13 mouse cellular contexts compared by ENCODE assay signal in the genomic region with DNA sequence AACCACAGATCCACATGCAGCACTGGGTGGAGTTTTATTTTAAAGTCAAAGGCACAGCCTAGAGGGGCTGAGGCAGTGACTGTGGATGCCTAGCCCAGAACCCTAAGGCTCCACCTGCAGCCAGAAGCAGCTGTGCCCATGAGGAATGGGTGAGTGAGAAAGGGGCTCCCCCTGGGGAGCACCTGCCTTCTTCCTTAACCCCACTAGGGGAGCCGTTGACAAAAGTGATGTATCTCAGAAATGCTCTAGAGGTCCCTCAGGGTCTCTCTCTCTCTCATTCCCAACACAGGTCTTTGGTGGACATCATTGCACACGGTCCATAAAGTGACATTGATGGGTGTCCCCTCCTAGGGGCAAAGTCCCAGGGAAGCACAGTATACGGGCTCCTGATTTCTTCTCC. TPM values are rescaled to one million over a fixed set of nuclear protein-coding genes. Genes with fewer than 3 reads are reported as not detected.
DNase-seq lines count a peak whose midpoint lies in the region; ATAC-seq and TF ChIP-seq lines count a peak whose summit lies in the region.
"Had no signal": no experiment of that assay in that cellular context is flagged by ENCODE, and none has a peak within 500 bp of the region (broad histone marks: within the 10 kb centered on the region; RNA-seq: fewer than 3 reads in every experiment).

No protein-coding gene starts in this region.

- peak; percentile 48 for DNase-seq in kidney, postnatal 0 days (ENCODE audit: low spot score)
- peak; percentile 49 for DNase-seq in ES-CJ7 (ENCODE audit: low read depth, low spot score)
- no peak for DNase-seq in hindbrain, embryonic 14.5 days (ENCODE audit: low spot score)
- DNase-seq in retina, postnatal 1 day: peak; percentile 64
- DNase-seq in adrenal gland, postnatal 4 days (ENCODE audit: low spot score in 2 of 2): no peak
- DNase-seq in gastrocnemius, adult 2 months: no peak
- no peak for DNase-seq in right cerebral cortex, postnatal 14 days
- DNase-seq: cerebellum, adult 11-12 months; lung, adult 2 months had no signal

- 36% methylated on average over 3 of the region's 3 CpGs for WGBS in kidney, postnatal 0 days
- WGBS in kidney, embryonic 14.5 days: 24% methylated on average over 3 of the region's 3 CpGs
- 16% methylated on average over 3 of the region's 3 CpGs for WGBS in hindbrain, embryonic 14.5 days

- intact Hi-C loops in gastrocnemius, adult 2 months (cut with DNase I): no loop called here

- peak; percentile 44 for TF ChIP-seq CTCF in kidney, postnatal 0 days (IDR thresholded peaks at IDR 0.05; ENCODE audit: low read depth)
- TF ChIP-seq CTCF in gastrocnemius, adult 2 months (IDR thresholded peaks at IDR 0.05): no peak

- H3K4me2 ChIP-seq in kidney, postnatal 0 days (ENCODE audit: low read length): no peak overlapping the region
- no peak overlapping the region for H3K4me2 ChIP-seq in kidney, embryonic 14.5 days (replicated peaks; ENCODE audit: low read depth, low read length)
- H3K4me2 ChIP-seq in hindbrain, embryonic 14.5 days (replicated peaks): peak overlapping the region; percentile 52

- no peak overlapping the region for H3K9ac ChIP-seq in kidney, postnatal 0 days (ENCODE audit: low read depth, low read length)
- no peak overlapping the region for H3K9ac ChIP-seq in kidney, embryonic 14.5 days (ENCODE audit: low read depth, low read length)
- H3K9ac ChIP-seq in hindbrain, embryonic 14.5 days: no peak overlapping the region
- H3K9ac ChIP-seq: heart, embryonic 12.5 days had no signal

- peaks cover 9% of the 10 kb centered on the region for H3K27me3 ChIP-seq in kidney, postnatal 0 days (ENCODE audit: insufficient read depth, low read length)
- H3K27me3 ChIP-seq in kidney, embryonic 14.5 days (ENCODE audit: control insufficient read depth, insufficient read depth, low read length): peaks cover 36% of the 10 kb centered on the region
- peaks cover 49% of the 10 kb centered on the region for H3K27me3 ChIP-seq in hindbrain, embryonic 14.5 days (ENCODE audit: control insufficient read depth, insufficient read depth, low read length)

- peaks cover 13% of the 10 kb centered on the region for H3K36me3 ChIP-seq in kidney, postnatal 0 days (ENCODE audit: insufficient read depth, low read length)
- peaks cover 7% of the 10 kb centered on the region; the same call in 1 of the 2 replicates for H3K36me3 ChIP-seq in kidney, embryonic 14.5 days (ENCODE audit: control insufficient read depth, insufficient read depth, low read length)
- no peaks in the 10 kb centered on the region for H3K36me3 ChIP-seq in hindbrain, embryonic 14.5 days (replicated peaks; ENCODE audit: control insufficient read depth, insufficient read depth)
- H3K36me3 ChIP-seq: embryonic facial prominence, embryonic 10.5 days; midbrain, embryonic 12.5 days had no signal

- no peak overlapping the region for H3K27ac ChIP-seq in kidney, postnatal 0 days
- H3K27ac ChIP-seq in kidney, embryonic 14.5 days (ENCODE audit: low read depth, low read length): no peak overlapping the region
- no peak overlapping the region for H3K27ac ChIP-seq in hindbrain, embryonic 14.5 days
- no peak overlapping the region for H3K27ac ChIP-seq in gastrocnemius, adult 2 months
- H3K27ac ChIP-seq: embryonic facial prominence, embryonic 10.5 days; midbrain, embryonic 12.5 days had no signal

- peaks cover 10% of the 10 kb centered on the region; the same call in 1 of the 2 replicates for H3K4me1 ChIP-seq in kidney, postnatal 0 days (replicated peaks; ENCODE audit: insufficient read depth, low read length)
- H3K4me1 ChIP-seq in kidney, embryonic 14.5 days (ENCODE audit: control insufficient read depth, insufficient read depth, low read length): peaks cover 11% of the 10 kb centered on the region
- H3K4me1 ChIP-seq in hindbrain, embryonic 14.5 days (replicated peaks; ENCODE audit: control insufficient read depth, insufficient read depth, low read length): peaks cover 24% of the 10 kb centered on the region

- ATAC-seq in kidney, postnatal 0 days (replicated peaks; ENCODE audit: low FRiP score, low read depth): no peak
- no peak for ATAC-seq in kidney, embryonic 14.5 days (ENCODE audit: low FRiP score, low TSS enrichment)
- ATAC-seq in hindbrain, embryonic 14.5 days (ENCODE audit: low FRiP score): no peak

- H3K9me3 ChIP-seq in kidney, postnatal 0 days (replicated peaks; ENCODE audit: low read length): no peaks in the 10 kb centered on the region
- H3K9me3 ChIP-seq in kidney, embryonic 14.5 days (ENCODE audit: control insufficient read depth, low read length): no peaks in the 10 kb centered on the region
- no peaks in the 10 kb centered on the region for H3K9me3 ChIP-seq in hindbrain, embryonic 14.5 days (ENCODE audit: control insufficient read depth, low read length)
- H3K9me3 ChIP-seq: embryonic facial prominence, embryonic 10.5 days; heart, embryonic 12.5 days; midbrain, embryonic 12.5 days had no signal

- no peak overlapping the region for H3K4me3 ChIP-seq in kidney, postnatal 0 days (replicated peaks; ENCODE audit: low read depth, low read length)
- H3K4me3 ChIP-seq in kidney, embryonic 14.5 days (ENCODE audit: low read length): no peak overlapping the region
- H3K4me3 ChIP-seq in hindbrain, embryonic 14.5 days (replicated peaks; ENCODE audit: low read length): peak overlapping the region; percentile 42; the same call in 1 of the 2 replicates
- H3K4me3 ChIP-seq in gastrocnemius, adult 2 months: no peak overlapping the region

RNA-seq across cellular contexts. Expression of gene Rps6ka4, which starts 11.4 kb away (rescaled TPM):
- polyA plus RNA-seq in kidney, postnatal 0 days (2015; fragmentation: Nextera tagmentation; extraction: Ambion mirVana): 19.6 TPM in 2 replicates
- polyA plus RNA-seq in kidney, embryonic 14.5 days (2014; fragmentation: Nextera tagmentation; extraction: Ambion mirVana): 11.8 and 15.1 TPM in 2 replicates
- polyA plus RNA-seq in hindbrain, embryonic 14.5 days (2014; fragmentation: Nextera tagmentation; extraction: Ambion mirVana): 10.6 and 11.1 TPM in 2 replicates
- total RNA-seq in adrenal gland, postnatal 4 days (2021): 10 to 100 TPM; 26.9 to 33.4 TPM
- total RNA-seq in gastrocnemius, adult 2 months (2021): 1 to 10 TPM; 9.3 to 9.4 TPM

RNA-seq across cellular contexts. Expression of gene Ccdc88b, which starts 28.9 kb away (rescaled TPM):
- polyA plus RNA-seq in kidney, postnatal 0 days (2015; fragmentation: Nextera tagmentation; extraction: Ambion mirVana): 0.73 and 0.87 TPM in 2 replicates
- polyA plus RNA-seq in kidney, embryonic 14.5 days (2014; fragmentation: Nextera tagmentation; extraction: Ambion mirVana): 0.30 and 0.51 TPM in 2 replicates
- 0.48 and 0.90 TPM in 2 replicates for polyA plus RNA-seq in hindbrain, embryonic 14.5 days (2014; fragmentation: Nextera tagmentation; extraction: Ambion mirVana)
- total RNA-seq in adrenal gland, postnatal 4 days (2021): 1 to 10 TPM; 1.5 to 2.0 TPM
- total RNA-seq in gastrocnemius, adult 2 months (2021): under 1 TPM; 0.46 to 0.59 TPM

Comparison
In these comparisons a context has a peak if more than half of its experiments do, and no peak if none do; other contexts are left out.
1. DNase-seq: peak in kidney, postnatal 0 days (single experiment), ES-CJ7 (single experiment) and retina, postnatal 1 day (single experiment); none in hindbrain, embryonic 14.5 days (single experiment), adrenal gland, postnatal 4 days (0 of 2), gastrocnemius, adult 2 months (single experiment) and right cerebral cortex, postnatal 14 days (single experiment).